Mouse (Mus musculus) kidney, postnatal 4 days (tissue): ENCODE results near the gene 2900092C05Rik.

Experiments used
- DNase-seq, 2 experiments: peaks; one replicate each; pipeline ENCODE4 v3.0.0; 2021; ENCODE audit warnings: mixed read lengths in 2 of 2

The 2900092C05Rik gene

DNA sequence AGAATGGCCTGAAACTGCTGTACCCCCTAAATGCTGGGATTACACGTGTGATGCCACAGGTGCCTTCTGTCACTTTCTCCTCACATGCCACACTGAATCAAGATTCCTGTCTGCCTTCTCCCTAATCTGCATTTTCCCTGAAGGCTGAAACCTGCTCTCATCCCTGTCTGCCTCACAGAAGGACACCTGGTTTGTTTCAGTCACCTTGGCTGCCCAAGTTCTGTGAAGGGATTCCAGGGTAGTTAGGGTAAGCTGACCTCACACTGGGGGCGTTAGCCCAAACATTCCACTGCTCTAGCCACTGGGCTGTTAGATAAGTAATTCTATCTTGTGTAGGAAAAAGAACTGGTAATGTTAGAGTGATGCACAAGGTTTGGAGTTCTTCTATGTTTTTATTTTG, at the start of gene 2900092C05Rik:
TSS of gene 2900092C05Rik (plus strand) at position 301 of the 400 bp plus-strand sequence.
- no peak for DNase-seq

DNA sequence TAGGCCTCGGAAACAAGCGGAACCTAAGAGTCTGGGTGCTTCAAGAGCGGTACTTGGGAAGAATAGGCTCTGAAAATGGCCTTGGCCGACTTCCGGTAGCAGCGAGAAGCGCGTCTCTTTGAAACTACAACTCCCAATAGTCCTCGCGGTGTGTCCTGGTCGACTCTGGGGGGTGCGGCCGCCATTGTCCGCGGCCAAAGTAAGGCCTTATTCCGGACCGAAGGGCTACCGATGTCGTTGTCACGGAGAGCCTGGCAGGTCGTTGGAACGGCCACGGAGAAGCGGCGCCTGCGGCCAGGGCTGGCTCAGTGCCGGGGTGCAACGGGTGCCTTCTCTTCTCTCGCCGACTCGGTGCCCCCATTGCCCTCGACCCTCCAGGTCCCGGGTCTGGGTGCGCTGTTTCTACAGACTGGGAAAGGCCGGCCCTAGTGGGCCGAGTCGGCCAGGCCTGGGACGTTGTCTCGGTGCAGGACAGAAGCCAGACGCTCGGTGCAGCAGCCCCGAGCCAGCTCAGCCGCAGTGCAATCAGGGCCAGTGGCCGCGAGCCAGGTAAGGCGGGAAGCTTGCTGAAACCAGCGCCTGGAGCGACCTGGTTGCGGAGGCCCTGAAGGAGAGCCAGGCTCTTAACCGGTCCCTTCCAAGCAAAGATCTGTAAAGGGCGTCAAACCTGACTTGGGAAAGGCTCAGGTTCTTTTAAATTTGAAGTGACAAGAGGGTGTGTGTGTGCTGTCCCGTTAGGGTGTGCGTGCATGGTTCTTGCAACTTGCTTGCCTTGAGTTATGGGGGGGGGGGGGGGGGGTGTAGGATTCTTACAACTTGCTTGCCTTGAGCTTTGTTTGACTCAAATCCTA, 33.9 kb upstream of the 2900092C05Rik start, which contains the start of gene Zfp606:
TSS of gene Zfp606 (plus strand) at position 136 of the 851 bp plus-strand sequence.
- DNase-seq = peak; percentile 86 to 93

DNA sequence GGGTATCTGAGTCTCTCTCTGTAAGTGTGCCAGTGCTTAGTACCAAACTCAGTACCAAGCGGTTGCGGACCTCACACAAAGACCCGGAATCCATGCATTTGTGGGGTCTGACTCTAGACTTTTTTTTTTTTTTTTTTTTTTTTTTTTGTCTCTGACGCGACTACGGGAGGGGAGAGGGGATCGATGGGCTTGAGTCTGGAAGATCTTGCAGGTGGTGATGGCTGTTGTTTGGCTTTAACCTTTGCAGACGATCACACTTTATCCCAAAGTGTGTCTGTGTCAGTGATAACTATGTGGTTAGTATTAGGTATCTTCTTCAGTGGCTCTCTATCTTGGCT, 33.3 kb upstream of the 2900092C05Rik start:
- DNase-seq = peak in 1 of 2 experiments; percentile 6

DNA sequence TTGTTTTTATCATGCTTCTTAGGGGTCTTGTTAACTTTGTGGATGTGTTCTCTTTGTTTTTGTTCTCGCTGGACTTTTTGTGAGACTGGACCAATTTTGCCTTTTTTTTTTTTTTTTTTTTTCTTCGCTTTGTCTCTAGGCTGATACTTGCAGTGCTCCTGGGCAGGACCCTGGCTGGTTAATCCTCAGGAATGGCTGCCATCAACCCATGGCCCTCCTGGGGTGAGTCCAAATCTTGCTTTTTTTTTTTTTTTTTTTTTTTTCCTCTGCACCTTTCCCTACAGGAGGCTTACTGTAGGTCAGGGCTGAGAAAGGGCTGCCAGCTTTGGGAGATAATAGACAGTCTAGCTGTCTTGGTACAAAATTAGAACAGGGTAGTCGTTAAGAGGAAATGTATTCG, 32.8 kb upstream of the 2900092C05Rik start:
- no peak for DNase-seq

DNA sequence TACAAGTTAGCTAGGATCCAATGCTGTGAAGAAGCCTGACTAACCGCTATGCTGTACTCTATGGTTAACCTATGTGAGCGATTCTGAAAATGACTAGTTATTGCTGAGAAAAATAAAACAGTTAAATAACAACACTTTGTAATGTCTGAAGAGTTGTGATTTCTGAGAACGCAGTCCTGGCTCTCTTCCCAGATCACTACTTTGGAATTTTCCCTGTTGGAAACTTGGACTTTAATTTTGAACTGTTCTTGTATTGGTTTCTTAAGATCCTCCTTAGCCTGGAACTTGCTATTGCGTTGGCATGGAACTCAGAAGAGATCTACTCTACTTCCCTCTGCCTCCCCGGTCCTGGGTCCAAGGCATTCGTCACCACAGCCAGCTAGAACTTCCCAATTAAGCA, 28.5 kb upstream of the 2900092C05Rik start:
- DNase-seq = no peak

DNA sequence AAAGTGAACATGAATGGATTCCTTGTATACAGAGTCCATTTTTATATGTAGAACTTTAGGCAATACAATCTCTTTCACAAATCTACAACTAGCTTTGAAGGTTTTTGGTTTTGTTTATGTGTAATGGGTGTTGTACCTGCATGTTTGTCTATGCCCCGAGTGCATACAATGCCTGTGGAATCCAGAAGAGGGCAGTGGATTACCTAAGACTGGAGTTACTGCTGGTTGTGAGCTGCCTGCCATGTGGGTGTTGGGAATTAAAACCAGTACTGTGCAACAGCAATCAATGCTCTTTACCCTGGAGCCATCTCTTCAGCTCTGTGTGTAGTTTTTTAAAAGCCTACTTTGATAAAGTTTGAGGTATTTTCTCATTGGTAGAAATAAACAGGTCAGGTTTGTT, 26.4 kb upstream of the 2900092C05Rik start:
- no peak for DNase-seq

DNA sequence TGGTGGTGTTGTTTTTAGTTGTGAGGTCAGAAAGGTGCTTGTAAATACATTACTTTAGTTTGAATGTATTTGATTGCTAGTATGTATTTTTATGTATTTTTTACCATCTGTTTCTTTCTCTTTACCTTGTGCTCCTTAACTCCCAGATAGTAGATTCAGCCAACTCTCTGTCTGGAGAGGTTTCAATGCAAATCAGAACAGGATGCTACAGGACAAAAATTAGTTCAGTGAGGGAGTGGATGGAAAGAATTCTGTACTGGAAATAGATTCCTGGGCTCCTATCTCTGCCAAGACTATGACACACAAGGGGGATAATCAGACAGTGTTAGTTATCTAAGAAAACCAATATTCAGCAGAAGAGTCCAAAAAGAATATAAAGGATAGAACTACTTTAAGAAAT, 25.6 kb upstream of the 2900092C05Rik start:
- no peak for DNase-seq

DNA sequence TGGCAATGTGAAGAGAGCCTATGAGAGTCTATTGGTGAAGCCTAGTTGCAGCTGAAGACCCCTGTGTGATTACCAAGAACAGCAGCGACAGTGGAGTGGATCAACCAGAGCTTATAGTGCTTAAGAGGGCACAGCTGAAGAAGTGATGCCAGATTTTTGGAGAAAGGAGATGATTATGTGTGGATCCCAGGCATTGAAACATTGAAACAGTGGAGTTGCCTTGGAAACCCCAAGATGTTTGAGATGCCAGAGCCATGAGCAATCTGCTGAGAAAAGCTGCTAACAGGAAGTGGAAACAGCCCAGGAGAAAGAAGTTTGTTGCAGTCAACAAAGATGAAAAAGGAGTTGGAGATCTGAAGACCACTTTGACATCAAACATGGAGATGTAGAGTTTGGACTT, 1.4 kb upstream of the 2900092C05Rik start:
- no peak for DNase-seq
